Mouse (Mus musculus) left cerebral cortex, postnatal 10 days (tissue): ENCODE data around the gene Kdr. TPM values are rescaled to one million over a fixed set of nuclear protein-coding genes. Genes with fewer than 3 reads are reported as not detected.
A peak's percentile ranks its signal among the peaks of the same experiment; 100 is the strongest.

Experiments
- DNase-seq, 2 experiments: peaks; one replicate each; pipeline ENCODE4 v3.0.0; 2021 to 2022; ENCODE audit warnings: low spot score in 2 of 2, mixed read lengths in 1 of 2; ENCODE audit errors: extremely low spot score in 1 of 2
- intact Hi-C: fragments of 180-260 bp; cut with DNase I; formaldehyde crosslinking; loops from one replicate; pipeline ENCODE4 v1.15.1; 2025
- total RNA-seq, 2 experiments: library from RNA; stranded (reverse); gene quantifications; 2 replicates each; pipeline ENCODE4 v1.2.3; 2021

Gene Kdr
- 10 to 100 TPM; 22.5 to 26.4 TPM for total RNA-seq

GRCm38 (mm10) chr5:75978374-75979100 is at the start of gene Kdr:
Gene Kdr, minus strand, starts transcription at chr5:75978458.
- peak in 1 of 2 experiments; percentile 89 for DNase-seq
- intact Hi-C loops = no loop called here

GRCm38 (mm10) chr5:76026805-76027204 is 48.5 kb upstream of the Kdr start:
- no peak for DNase-seq
- intact Hi-C loops = loop anchor here (10.0 kb wide), 1 partner anchor 88 kb away; no protein-coding TSS in a partner anchor

- no peak for DNase-seq
- intact Hi-C loops = loop anchor here (10.0 kb wide), 1 partner anchor 89 kb away; no protein-coding TSS in a partner anchor
Observed at GRCm38 (mm10) chr5:76025996-76026665, 47.9 kb upstream of the Kdr start.

GRCm38 (mm10) chr5:76023011-76023773 is 44.9 kb upstream of the Kdr start:
- intact Hi-C loops = loop anchor here (10.0 kb wide), 1 partner anchor 92 kb away; no protein-coding TSS in a partner anchor
- no peak for DNase-seq

GRCm38 (mm10) chr5:76022436-76022835 is 44.2 kb upstream of the Kdr start:
- DNase-seq = no peak
- intact Hi-C loops = loop anchor here (10.0 kb wide), 1 partner anchor 92 kb away; no protein-coding TSS in a partner anchor

GRCm38 (mm10) chr5:76018321-76018720 is 40.1 kb upstream of the Kdr start:
- DNase-seq = no peak
- intact Hi-C loops = no loop called here

- intact Hi-C loops = no loop called here
- DNase-seq = no peak
Observed at GRCm38 (mm10) chr5:76016086-76016485, 37.8 kb upstream of the Kdr start.

GRCm38 (mm10) chr5:76013881-76014431 is 35.7 kb upstream of the Kdr start:
- peak in 1 of 2 experiments; percentile 65 for DNase-seq

GRCm38 (mm10) chr5:76006403-76006802 is 28.1 kb upstream of the Kdr start:
- intact Hi-C loops = no loop called here
- DNase-seq = no peak

More at GRCm38 (mm10) chr5:76013881-76014431, 35.7 kb upstream of the Kdr start:
- intact Hi-C loops = no loop called here

GRCm38 (mm10) chr5:75990212-75990611 is 12.0 kb upstream of the Kdr start:
- intact Hi-C loops = no loop called here
- DNase-seq = no peak

GRCm38 (mm10) chr5:75987530-75987929 is 9.3 kb upstream of the Kdr start:
- intact Hi-C loops = no loop called here
- DNase-seq = no peak

- intact Hi-C loops = no loop called here
- no peak for DNase-seq
Observed at GRCm38 (mm10) chr5:75980521-75981311, 2.5 kb upstream of the Kdr start.

GRCm38 (mm10) chr5:75979108-75979507 is 850 bp upstream of the Kdr start:
- DNase-seq = peak in 1 of 2 experiments; percentile 19
- intact Hi-C loops = no loop called here

GRCm38 (mm10) chr5:75977441-75978373 is 551 bp downstream of the Kdr start:
- intact Hi-C loops = no loop called here
- peak in 1 of 2 experiments; percentile 72 for DNase-seq

- DNase-seq = no peak
- intact Hi-C loops = no loop called here
Observed at GRCm38 (mm10) chr5:75976696-75977095, 1.6 kb downstream of the Kdr start.

GRCm38 (mm10) chr5:75975398-75975797 is 2.9 kb downstream of the Kdr start:
- intact Hi-C loops = no loop called here
- no peak for DNase-seq

- DNase-seq = peak in 1 of 2 experiments; percentile 23
- intact Hi-C loops = no loop called here
Observed at GRCm38 (mm10) chr5:75974543-75975130, 3.6 kb downstream of the Kdr start.
